Mouse (Mus musculus): ENCODE data around the gene Eya2. TPM values are rescaled to one million over a fixed set of nuclear protein-coding genes. Genes with fewer than 3 reads are reported as not detected.

Eya2 gene
- polyA plus RNA-seq, 1 experiment from 2014 or later, result 27.2 TPM

- Histone ChIP-seq H3K4me1 (ENCODE audit: control insufficient read depth, insufficient read depth, low read length) (no peaks in the 10 kb centered on the region), H3K27me3 (ENCODE audit: control insufficient read depth, insufficient read depth, low read length) (no peaks in the 10 kb centered on the region), H3K27ac (replicated peaks; ENCODE audit: low read depth, low read length) (no peak overlapping the region), H3K9me3 (replicated peaks; ENCODE audit: control insufficient read depth, low read length) (no peaks in the 10 kb centered on the region), H3K4me2 (ENCODE audit: low read depth, low read length) (no peak overlapping the region), H3K36me3 (replicated peaks; ENCODE audit: control insufficient read depth, insufficient read depth, low read depth, low read length) (peaks cover 10% of the 10 kb centered on the region; the same call in 1 of the 2 replicates), H3K4me3 (ENCODE audit: low read depth, low read length) (no peak overlapping the region), H3K9ac (replicated peaks; ENCODE audit: low read length) (no peak overlapping the region)
- no peak for DNase-seq (ENCODE audit: low spot score)
- ATAC-seq (replicated peaks; ENCODE audit: insufficient number of reproducible peaks, low FRiP score, low TSS enrichment, low read depth), result no peak
- 90% methylated on average over 5 of the region's 5 CpGs for WGBS
Measured at GRCm38 (mm10) chr2:165809901-165810477, 215.2 kb downstream of the Eya2 start.

- WGBS, result 61% methylated on average over 5 of the region's 5 CpGs
- no peaks in the 10 kb centered on the region for H3K27me3 ChIP-seq (ENCODE audit: control insufficient read depth, insufficient read depth, low read length)
- H3K27ac ChIP-seq (replicated peaks; ENCODE audit: low read depth, low read length), result no peak overlapping the region
- H3K4me1 ChIP-seq (ENCODE audit: control insufficient read depth, insufficient read depth, low read length), result no peaks in the 10 kb centered on the region
- DNase-seq (ENCODE audit: low spot score), result peak; percentile 53
- no peak overlapping the region for H3K9ac ChIP-seq (replicated peaks; ENCODE audit: low read length)
- peaks cover 12% of the 10 kb centered on the region; the same call in 1 of the 2 replicates for H3K36me3 ChIP-seq (replicated peaks; ENCODE audit: control insufficient read depth, insufficient read depth, low read depth, low read length)
- ATAC-seq (replicated peaks; ENCODE audit: insufficient number of reproducible peaks, low FRiP score, low TSS enrichment, low read depth), result no peak
- H3K9me3 ChIP-seq (replicated peaks; ENCODE audit: control insufficient read depth, low read length), result no peaks in the 10 kb centered on the region
- no peak overlapping the region for H3K4me2 ChIP-seq (ENCODE audit: low read depth, low read length)
- no peak overlapping the region for H3K4me3 ChIP-seq (ENCODE audit: low read depth, low read length)
Measured at GRCm38 (mm10) chr2:165811536-165811935, 216.7 kb downstream of the Eya2 start.

GRCm38 (mm10) chr2:165812889-165813288, 218.1 kb downstream of the Eya2 start:
- H3K36me3 ChIP-seq (replicated peaks; ENCODE audit: control insufficient read depth, insufficient read depth, low read depth, low read length), result peaks cover 7% of the 10 kb centered on the region; the same call in 1 of the 2 replicates

GRCm38 (mm10) chr2:165815103-165815880, 220.5 kb downstream of the Eya2 start:
- 88% methylated on average over 26 of the region's 28 CpGs for WGBS

More at GRCm38 (mm10) chr2:165812889-165813288, 218.1 kb downstream of the Eya2 start:
- WGBS, result 75% methylated on average over 8 of the region's 8 CpGs
- DNase-seq (ENCODE audit: low spot score) (no peak), ATAC-seq (replicated peaks; ENCODE audit: insufficient number of reproducible peaks, low FRiP score, low TSS enrichment, low read depth) (no peak)
- H3K27ac ChIP-seq (replicated peaks; ENCODE audit: low read depth, low read length), result no peak overlapping the region
- no peaks in the 10 kb centered on the region for H3K4me1 ChIP-seq (ENCODE audit: control insufficient read depth, insufficient read depth, low read length)
- no peaks in the 10 kb centered on the region for H3K27me3 ChIP-seq (ENCODE audit: control insufficient read depth, insufficient read depth, low read length)
- H3K4me3 ChIP-seq (ENCODE audit: low read depth, low read length), result no peak overlapping the region
- H3K9me3 ChIP-seq (replicated peaks; ENCODE audit: control insufficient read depth, low read length), result no peaks in the 10 kb centered on the region
- no peak overlapping the region for H3K4me2 ChIP-seq (ENCODE audit: low read depth, low read length)
- no peak overlapping the region for H3K9ac ChIP-seq (replicated peaks; ENCODE audit: low read length)

GRCm38 (mm10) chr2:165817437-165817836, 222.6 kb downstream of the Eya2 start:
- Histone ChIP-seq H3K27ac (replicated peaks; ENCODE audit: low read depth, low read length) (no peak overlapping the region), H3K36me3 (replicated peaks; ENCODE audit: control insufficient read depth, insufficient read depth, low read depth, low read length) (peaks cover 2% of the 10 kb centered on the region; the same call in 1 of the 2 replicates), H3K4me2 (ENCODE audit: low read depth, low read length) (no peak overlapping the region), H3K9ac (replicated peaks; ENCODE audit: low read length) (no peak overlapping the region), H3K9me3 (replicated peaks; ENCODE audit: control insufficient read depth, low read length) (no peaks in the 10 kb centered on the region), H3K4me3 (ENCODE audit: low read depth, low read length) (no peak overlapping the region), H3K27me3 (ENCODE audit: control insufficient read depth, insufficient read depth, low read length) (no peaks in the 10 kb centered on the region), H3K4me1 (ENCODE audit: control insufficient read depth, insufficient read depth, low read length) (no peaks in the 10 kb centered on the region)
- ATAC-seq (replicated peaks; ENCODE audit: insufficient number of reproducible peaks, low FRiP score, low TSS enrichment, low read depth) (no peak), DNase-seq (ENCODE audit: low spot score) (no peak)
- 95% methylated on average over 10 of the region's 10 CpGs for whole genome bisulfite sequencing

More at GRCm38 (mm10) chr2:165815103-165815880, 220.5 kb downstream of the Eya2 start:
- ATAC-seq (replicated peaks; ENCODE audit: insufficient number of reproducible peaks, low FRiP score, low TSS enrichment, low read depth) (no peak), DNase-seq (ENCODE audit: low spot score) (no peak)
- Histone ChIP-seq H3K9me3 (replicated peaks; ENCODE audit: control insufficient read depth, low read length) (no peaks in the 10 kb centered on the region), H3K4me2 (ENCODE audit: low read depth, low read length) (no peak overlapping the region), H3K27ac (replicated peaks; ENCODE audit: low read depth, low read length) (no peak overlapping the region), H3K36me3 (replicated peaks; ENCODE audit: control insufficient read depth, insufficient read depth, low read depth, low read length) (peaks cover 5% of the 10 kb centered on the region; the same call in 1 of the 2 replicates), H3K4me3 (ENCODE audit: low read depth, low read length) (no peak overlapping the region), H3K27me3 (ENCODE audit: control insufficient read depth, insufficient read depth, low read length) (no peaks in the 10 kb centered on the region), H3K9ac (replicated peaks; ENCODE audit: low read length) (no peak overlapping the region), H3K4me1 (ENCODE audit: control insufficient read depth, insufficient read depth, low read length) (no peaks in the 10 kb centered on the region)

- Histone ChIP-seq H3K27me3 (ENCODE audit: control insufficient read depth, insufficient read depth, low read length) (no peaks in the 10 kb centered on the region), H3K27ac (replicated peaks; ENCODE audit: low read depth, low read length) (no peak overlapping the region), H3K4me3 (ENCODE audit: low read depth, low read length) (no peak overlapping the region), H3K4me2 (ENCODE audit: low read depth, low read length) (no peak overlapping the region), H3K4me1 (ENCODE audit: control insufficient read depth, insufficient read depth, low read length) (no peaks in the 10 kb centered on the region), H3K36me3 (replicated peaks; ENCODE audit: control insufficient read depth, insufficient read depth, low read depth, low read length) (peaks cover 2% of the 10 kb centered on the region; the same call in 1 of the 2 replicates), H3K9me3 (replicated peaks; ENCODE audit: control insufficient read depth, low read length) (no peaks in the 10 kb centered on the region), H3K9ac (replicated peaks; ENCODE audit: low read length) (no peak overlapping the region)
- ATAC-seq (replicated peaks; ENCODE audit: insufficient number of reproducible peaks, low FRiP score, low TSS enrichment, low read depth) (no peak), DNase-seq (ENCODE audit: low spot score) (no peak)
- WGBS, result 98% methylated on average over 6 of the region's 6 CpGs
Measured at GRCm38 (mm10) chr2:165818570-165818969, 223.7 kb downstream of the Eya2 start.

GRCm38 (mm10) chr2:165818985-165819948, 224.4 kb downstream of the Eya2 start:
- H3K27ac ChIP-seq (replicated peaks; ENCODE audit: low read depth, low read length), result no peak overlapping the region
- peaks cover 5% of the 10 kb centered on the region for H3K36me3 ChIP-seq (replicated peaks; ENCODE audit: control insufficient read depth, insufficient read depth, low read depth, low read length)
- no peaks in the 10 kb centered on the region for H3K4me1 ChIP-seq (ENCODE audit: control insufficient read depth, insufficient read depth, low read length)
- H3K27me3 ChIP-seq (ENCODE audit: control insufficient read depth, insufficient read depth, low read length), result no peaks in the 10 kb centered on the region
- no peak overlapping the region for H3K9ac ChIP-seq (replicated peaks; ENCODE audit: low read length)
- no peak overlapping the region for H3K4me2 ChIP-seq (ENCODE audit: low read depth, low read length)
- peak; percentile 53 for ATAC-seq (replicated peaks; ENCODE audit: insufficient number of reproducible peaks, low FRiP score, low TSS enrichment, low read depth)
- WGBS, result 80% methylated on average over 10 of the region's 10 CpGs
- H3K9me3 ChIP-seq (replicated peaks; ENCODE audit: control insufficient read depth, low read length), result no peaks in the 10 kb centered on the region
- no peak overlapping the region for H3K4me3 ChIP-seq (ENCODE audit: low read depth, low read length)
- DNase-seq (ENCODE audit: low spot score), result peak; percentile 85

Measured in embryonic facial prominence, embryonic 11.5 days (tissue).